Mouse (Mus musculus): ENCODE measurements around the gene Tnfsf10. TPM values are rescaled to one million over a fixed set of nuclear protein-coding genes. Genes with fewer than 3 reads are reported as not detected.

Tnfsf10 gene
- total and polyA plus RNA-seq, 2 experiments, result 2.2 to 5.0 TPM

GRCm38 (mm10) chr3:27370582-27371275, 53.9 kb downstream of the Tnfsf10 start:
- Histone ChIP-seq H3K4me1 (ENCODE audit: control insufficient read depth, insufficient read depth, low read length) (no peaks in the 10 kb centered on the region), H3K9ac (ENCODE audit: low read depth, low read length) (no peak overlapping the region), H3K27me3 (ENCODE audit: control insufficient read depth, insufficient read depth, low read length) (peaks cover 21% of the 10 kb centered on the region), H3K4me3 (ENCODE audit: insufficient read depth, low read depth, low read length) (no peak overlapping the region), H3K79me2 (ENCODE audit: control insufficient read depth, insufficient read depth, low read length) (no peaks in the 10 kb centered on the region), H3K36me3 (ENCODE audit: control insufficient read depth, insufficient read depth, low read length) (no peaks in the 10 kb centered on the region), H3K27ac (replicated peaks; ENCODE audit: insufficient read depth, low read depth, low read length) (no peak overlapping the region)
- WGBS, result 9% methylated on average over 20 of the region's 20 CpGs
- no peak for DNase-seq (ENCODE audit: extremely low read depth, low read depth, low spot score)
- TF ChIP-seq POLR2A (IDR thresholded peaks at IDR 0.05; ENCODE audit: extremely low read depth, insufficient read depth, low read length) (no peak), CTCF (IDR thresholded peaks at IDR 0.05; ENCODE audit: low read depth, low read length) (no peak)

GRCm38 (mm10) chr3:27371276-27371621, 54.4 kb downstream of the Tnfsf10 start, which contains the start of gene Ghsr:
Gene Ghsr, plus strand, starts transcription at chr3:27371351.
- WGBS, result 4% methylated on average over 19 of the region's 19 CpGs
- H3K27me3 ChIP-seq (ENCODE audit: control insufficient read depth, insufficient read depth, low read length), result peaks cover 21% of the 10 kb centered on the region
- H3K27ac ChIP-seq (replicated peaks; ENCODE audit: insufficient read depth, low read depth, low read length), result no peak within 1 kb of the TSS
- no peak within 1 kb of the TSS for H3K9ac ChIP-seq (ENCODE audit: low read depth, low read length)
- TF ChIP-seq CTCF (IDR thresholded peaks at IDR 0.05; ENCODE audit: low read depth, low read length) (no peak), POLR2A (IDR thresholded peaks at IDR 0.05; ENCODE audit: extremely low read depth, insufficient read depth, low read length) (no peak)
- no peaks in the 10 kb centered on the region for H3K79me2 ChIP-seq (ENCODE audit: control insufficient read depth, insufficient read depth, low read length)
- no peaks in the 10 kb centered on the region for H3K36me3 ChIP-seq (ENCODE audit: control insufficient read depth, insufficient read depth, low read length)
- DNase-seq (ENCODE audit: extremely low read depth, low read depth, low spot score), result no peak
- H3K4me3 ChIP-seq (ENCODE audit: insufficient read depth, low read depth, low read length), result no peak within 1 kb of the TSS
- no peaks in the 10 kb centered on the region for H3K4me1 ChIP-seq (ENCODE audit: control insufficient read depth, insufficient read depth, low read length)

- 6% methylated on average over 77 of the region's 77 CpGs for WGBS
- Histone ChIP-seq H3K27ac (replicated peaks; ENCODE audit: insufficient read depth, low read depth, low read length) (no peak overlapping the region), H3K79me2 (ENCODE audit: control insufficient read depth, insufficient read depth, low read length) (no peaks in the 10 kb centered on the region), H3K9ac (ENCODE audit: low read depth, low read length) (no peak overlapping the region), H3K4me1 (ENCODE audit: control insufficient read depth, insufficient read depth, low read length) (no peaks in the 10 kb centered on the region), H3K4me3 (ENCODE audit: insufficient read depth, low read depth, low read length) (no peak overlapping the region), H3K36me3 (ENCODE audit: control insufficient read depth, insufficient read depth, low read length) (no peaks in the 10 kb centered on the region), H3K27me3 (ENCODE audit: control insufficient read depth, insufficient read depth, low read length) (peaks cover 21% of the 10 kb centered on the region)
- no peak for DNase-seq (ENCODE audit: extremely low read depth, low read depth, low spot score)
- TF ChIP-seq CTCF (IDR thresholded peaks at IDR 0.05; ENCODE audit: low read depth, low read length) (no peak), POLR2A (IDR thresholded peaks at IDR 0.05; ENCODE audit: extremely low read depth, insufficient read depth, low read length) (no peak)
Observed at GRCm38 (mm10) chr3:27371725-27372650, 55.2 kb downstream of the Tnfsf10 start.

- Histone ChIP-seq H3K4me1 (ENCODE audit: control insufficient read depth, insufficient read depth, low read length) (no peaks in the 10 kb centered on the region), H3K9ac (ENCODE audit: low read depth, low read length) (no peak overlapping the region), H3K79me2 (ENCODE audit: control insufficient read depth, insufficient read depth, low read length) (no peaks in the 10 kb centered on the region), H3K36me3 (ENCODE audit: control insufficient read depth, insufficient read depth, low read length) (no peaks in the 10 kb centered on the region), H3K27ac (replicated peaks; ENCODE audit: insufficient read depth, low read depth, low read length) (no peak overlapping the region), H3K27me3 (ENCODE audit: control insufficient read depth, insufficient read depth, low read length) (peaks cover 21% of the 10 kb centered on the region), H3K4me3 (ENCODE audit: insufficient read depth, low read depth, low read length) (no peak overlapping the region)
- DNase-seq (ENCODE audit: extremely low read depth, low read depth, low spot score), result no peak
- 55% methylated on average over 9 of the region's 9 CpGs for WGBS
- TF ChIP-seq CTCF (IDR thresholded peaks at IDR 0.05; ENCODE audit: low read depth, low read length), result no peak
- TF ChIP-seq POLR2A (IDR thresholded peaks at IDR 0.05; ENCODE audit: extremely low read depth, insufficient read depth, low read length), result no peak
Observed at GRCm38 (mm10) chr3:27374396-27374795, 57.6 kb downstream of the Tnfsf10 start.

- H3K36me3 ChIP-seq (ENCODE audit: control insufficient read depth, insufficient read depth, low read length), result no peaks in the 10 kb centered on the region
- no peak for DNase-seq (ENCODE audit: extremely low read depth, low read depth, low spot score)
- no peaks in the 10 kb centered on the region for H3K4me1 ChIP-seq (ENCODE audit: control insufficient read depth, insufficient read depth, low read length)
- H3K9ac ChIP-seq (ENCODE audit: low read depth, low read length), result no peak overlapping the region
- TF ChIP-seq CTCF (IDR thresholded peaks at IDR 0.05; ENCODE audit: low read depth, low read length) (no peak), POLR2A (IDR thresholded peaks at IDR 0.05; ENCODE audit: extremely low read depth, insufficient read depth, low read length) (no peak)
- H3K27ac ChIP-seq (replicated peaks; ENCODE audit: insufficient read depth, low read depth, low read length), result no peak overlapping the region
- WGBS, result 55% methylated on average over 4 of the region's 4 CpGs
- H3K27me3 ChIP-seq (ENCODE audit: control insufficient read depth, insufficient read depth, low read length), result peaks cover 6% of the 10 kb centered on the region; the same call in 1 of the 2 replicates
- H3K4me3 ChIP-seq (ENCODE audit: insufficient read depth, low read depth, low read length), result no peak overlapping the region
- no peaks in the 10 kb centered on the region for H3K79me2 ChIP-seq (ENCODE audit: control insufficient read depth, insufficient read depth, low read length)
Observed at GRCm38 (mm10) chr3:27377935-27378334, 61.1 kb downstream of the Tnfsf10 start.

All from liver, adult 2 months (tissue).